Mouse (Mus musculus) forebrain, embryonic 13.5 days (tissue): ENCODE measurements around the gene Gm45208. TPM values are rescaled to one million over a fixed set of nuclear protein-coding genes. Genes with fewer than 3 reads are reported as not detected.

Experiments
- ATAC-seq: fragments of 200-750 bp; cut with Nextera tagmentation; 2 replicates; pipeline ENCODE4 v1.8.0; 2017
- H3K27ac ChIP-seq: fragments of 300-500 bp; sonication (generic); 2 replicates; pipeline ENCODE4 v1.5.1; 2015; ENCODE audit warnings: inconsistent platforms, mild to moderate bottlenecking, moderate library complexity
- H3K27me3 ChIP-seq: fragments of 300-500 bp; sonication (generic); 2 replicates; pipeline ENCODE4 v1.6.1; 2015; ENCODE audit warnings: mild to moderate bottlenecking, inconsistent platforms
- H3K36me3 ChIP-seq: fragments of 300-500 bp; sonication (generic); 2 replicates; pipeline ENCODE4 v1.6.1; 2015; ENCODE audit warnings: mild to moderate bottlenecking, inconsistent platforms; ENCODE audit not compliant: poor library complexity, severe bottlenecking
- H3K4me1 ChIP-seq: fragments of 300-500 bp; sonication (generic); 2 replicates; pipeline ENCODE4 v1.6.1; 2015; ENCODE audit warnings: inconsistent platforms
- H3K4me2 ChIP-seq: fragments of 300-500 bp; sonication (generic); 2 replicates; pipeline ENCODE4 v1.6.1; 2015; ENCODE audit warnings: inconsistent platforms, mild to moderate bottlenecking, moderate library complexity
- H3K4me3 ChIP-seq: fragments of 300-500 bp; sonication (generic); 2 replicates; pipeline ENCODE4 v1.5.1; 2015; ENCODE audit warnings: mild to moderate bottlenecking, inconsistent platforms
- H3K9ac ChIP-seq: fragments of 300-500 bp; sonication (generic); 2 replicates; pipeline ENCODE4 v1.6.1; 2015; ENCODE audit warnings: mild to moderate bottlenecking, inconsistent platforms
- H3K9me3 ChIP-seq: fragments of 300-500 bp; sonication (generic); replicated peaks from 2 replicates; pipeline ENCODE4 v1.6.1; 2016; ENCODE audit warnings: inconsistent platforms
- WGBS: fragments of 180-500 bp; shearing (Covaris S2); methylation state at CpG from one replicate; pipeline ENCODE4 v1.1.7; 2015; 5-methylcytosine and 5-hydroxymethylcytosine counted together
- polyA plus RNA-seq: library from polyadenylated mRNA; unstranded; fragments of >200 nt; fragmentation: Nextera tagmentation; extraction: Ambion mirVana; gene quantifications from 2 replicates; pipeline ENCODE4 v1.2.1, GENCODE M21; 2015

Gm45208 gene
- polyA plus RNA-seq, 1 experiment from 2014 or later = 0.53 TPM

- H3K4me3 ChIP-seq = no peak overlapping the region
- no peak overlapping the region for H3K27ac ChIP-seq
- H3K4me2 ChIP-seq = no peak overlapping the region
- peaks cover 2% of the 10 kb centered on the region; the same call in 1 of the 2 replicates for H3K36me3 ChIP-seq
- H3K9me3 ChIP-seq = no peaks in the 10 kb centered on the region
- 14% methylated on average over 3 of the region's 3 CpGs for WGBS
- H3K9ac ChIP-seq = no peak overlapping the region
- H3K27me3 ChIP-seq = no peaks in the 10 kb centered on the region
- H3K4me1 ChIP-seq = no peaks in the 10 kb centered on the region
- ATAC-seq = no peak
These were observed 57.2 kb downstream of the Gm45208 start for GRCm38 (mm10) chrX:7779294-7779693.

Other genes starting within 250 kb of the Gm45208 start
- gene Foxp3, start 148.6 kb upstream of the Gm45208 start, polyA plus RNA-seq = 0.08 TPM in 1 of 2 replicates, not detected in the other
- 3.0 and 3.6 TPM in 2 replicates for gene Ppp1r3f, start 148.0 kb upstream of the Gm45208 start, polyA plus RNA-seq
- 36.8 and 38.5 TPM in 2 replicates for gene Ccdc22, start 116.7 kb upstream of the Gm45208 start, polyA plus RNA-seq
- 0.03 TPM in 2 replicates for gene Cacna1f, start 115.2 kb upstream of the Gm45208 start, polyA plus RNA-seq
- 62.0 and 66.7 TPM in 2 replicates for gene Syp, start 83.8 kb upstream of the Gm45208 start, polyA plus RNA-seq
- 1.3 and 2.3 TPM in 2 replicates for gene Prickle3, start 65.0 kb upstream of the Gm45208 start, polyA plus RNA-seq
- 45.7 and 50.5 TPM in 2 replicates for gene Plp2, start 50.9 kb upstream of the Gm45208 start, polyA plus RNA-seq
- gene Magix, start 41.0 kb upstream of the Gm45208 start, polyA plus RNA-seq = 0.06 and 0.09 TPM in 2 replicates
- gene Gpkow, start 25.1 kb upstream of the Gm45208 start, polyA plus RNA-seq = 44.1 and 47.7 TPM in 2 replicates
- 29.0 and 33.6 TPM in 2 replicates for gene Wdr45, start 7.9 kb upstream of the Gm45208 start, polyA plus RNA-seq
- gene Praf2, start 6.2 kb downstream of the Gm45208 start, polyA plus RNA-seq = 91.9 and 93.3 TPM in 2 replicates
- gene Ccdc120, start 28.7 kb downstream of the Gm45208 start, polyA plus RNA-seq = 30.4 and 33.8 TPM in 2 replicates
- 20.0 and 23.8 TPM in 2 replicates for gene Tfe3, start 40.3 kb downstream of the Gm45208 start, polyA plus RNA-seq
- 71.6 and 82.6 TPM in 2 replicates for gene Gripap1, start 67.5 kb downstream of the Gm45208 start, polyA plus RNA-seq
- gene Kcnd1, start 100.0 kb downstream of the Gm45208 start, polyA plus RNA-seq = 1.1 and 1.4 TPM in 2 replicates
- 43.9 and 44.9 TPM in 2 replicates for gene Otud5, start 119.1 kb downstream of the Gm45208 start, polyA plus RNA-seq
- 13.0 and 13.3 TPM in 2 replicates for gene Pim2, start 156.0 kb downstream of the Gm45208 start, polyA plus RNA-seq
- 29.7 and 36.6 TPM in 2 replicates for gene Slc35a2, start 161.8 kb downstream of the Gm45208 start, polyA plus RNA-seq
- 202 and 206 TPM in 2 replicates for gene Pqbp1, start 177.0 kb downstream of the Gm45208 start, polyA plus RNA-seq
- 168 and 193 TPM in 2 replicates for gene Timm17b, start 177.1 kb downstream of the Gm45208 start, polyA plus RNA-seq
- not detected in 2 replicates for gene Gm10491, start 185.6 kb downstream of the Gm45208 start, polyA plus RNA-seq
- not detected in 2 replicates for gene Gm10490, start 187.3 kb downstream of the Gm45208 start, polyA plus RNA-seq
- 82.1 and 83.8 TPM in 2 replicates for gene Pcsk1n, start 197.6 kb downstream of the Gm45208 start, polyA plus RNA-seq
- gene Eras, start 206.4 kb downstream of the Gm45208 start, polyA plus RNA-seq = not detected in 2 replicates
- gene Hdac6, start 225.6 kb downstream of the Gm45208 start, polyA plus RNA-seq = 53.5 and 64.8 TPM in 2 replicates